Comparison of ENCODE assay signal across 10 mouse cellular contexts in the genomic region with DNA sequence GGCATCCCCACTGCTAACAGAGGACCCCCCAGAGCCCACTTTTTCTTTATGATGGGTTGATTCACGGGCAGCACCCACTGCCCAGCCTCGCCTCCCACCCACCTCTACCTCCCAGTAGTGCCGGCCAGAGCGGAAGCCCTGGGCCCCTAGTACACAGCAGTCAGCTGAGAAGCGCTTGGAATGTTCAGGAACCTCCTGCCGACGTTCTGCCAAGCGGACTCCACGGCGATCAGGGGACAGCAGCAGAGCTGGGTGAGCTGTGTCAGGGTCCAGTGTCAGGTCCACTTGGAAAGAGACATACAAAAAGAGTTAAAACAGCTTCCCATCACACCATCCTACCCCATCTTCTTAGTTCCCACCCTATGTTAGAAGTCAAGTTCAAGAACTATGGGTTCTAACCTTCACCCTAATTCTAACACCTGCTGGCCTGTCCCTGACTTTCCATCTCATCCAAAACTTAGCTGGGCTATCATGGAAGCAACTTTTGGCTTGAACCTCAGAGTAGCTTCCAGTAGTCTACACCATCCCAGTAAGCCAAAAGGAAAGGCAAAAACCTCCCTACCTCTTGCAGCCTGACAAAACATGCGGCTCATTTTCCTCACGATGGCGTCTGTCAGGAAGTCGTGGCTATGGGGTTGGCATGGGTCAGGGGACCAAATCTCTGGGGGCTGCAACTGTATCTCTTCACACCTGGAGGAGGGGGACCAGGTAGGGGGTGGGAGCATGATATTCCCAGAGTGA. TPM values are rescaled to one million over a fixed set of nuclear protein-coding genes. Genes with fewer than 3 reads are reported as not detected.
A peak's percentile ranks its signal among the peaks of the same experiment; 100 is the strongest.
DNase-seq lines count a peak whose midpoint lies in the region; ATAC-seq and TF ChIP-seq lines count a peak whose summit lies in the region.
"Had no signal": no experiment of that assay in that cellular context is flagged by ENCODE, and none has a peak within 500 bp of the region (broad histone marks: within the 10 kb centered on the region; RNA-seq: fewer than 3 reads in every experiment).

No protein-coding gene starts in this region.

- no peaks in the 10 kb centered on the region for H3K27me3 ChIP-seq in hindbrain, embryonic 10.5 days (ENCODE audit: insufficient read depth, poor library complexity, severe bottlenecking)
- H3K27me3 ChIP-seq in hindbrain, embryonic 13.5 days: no peaks in the 10 kb centered on the region
- H3K27me3 ChIP-seq in CH12.LX (replicated peaks): no peaks in the 10 kb centered on the region
- no peaks in the 10 kb centered on the region for H3K27me3 ChIP-seq in forebrain, embryonic 14.5 days (replicated peaks; ENCODE audit: control insufficient read depth, insufficient read depth, low read length)
- H3K27me3 ChIP-seq in liver, embryonic 12.5 days (replicated peaks): no peaks in the 10 kb centered on the region

- TF ChIP-seq EP300 in CH12.LX (IDR thresholded peaks at IDR 0.05; ENCODE audit: low read length): no peak

- no peak for TF ChIP-seq RAD21 in CH12.LX (IDR thresholded peaks at IDR 0.05; ENCODE audit: low read depth, low read length)

- DNase-seq in hindbrain, embryonic 10.5 days (ENCODE audit: low spot score): peak; percentile 25
- DNase-seq in CH12.LX (ENCODE audit: extremely low read depth): no peak
- no peak for DNase-seq in forebrain, embryonic 14.5 days (ENCODE audit: low spot score)
- DNase-seq in urinary bladder, postnatal 4 days (ENCODE audit: low spot score in 2 of 2): no peak
- DNase-seq: gastrocnemius, postnatal 10 days; kidney, postnatal 25 days had no signal

- ATAC-seq in hindbrain, embryonic 13.5 days (ENCODE audit: low FRiP score): no peak
- ATAC-seq in forebrain, embryonic 14.5 days: peak; percentile 27
- ATAC-seq in liver, embryonic 12.5 days: peak; percentile 33
- ATAC-seq in granulocyte monocyte progenitor cell, adult 5-6 weeks (replicated peaks; ENCODE audit: poor library complexity, severe bottlenecking): no peak
- ATAC-seq in inflammation-experienced regulatory T-cells, adult 6 months: no peak

- H3K9ac ChIP-seq in hindbrain, embryonic 13.5 days: no peak overlapping the region
- no peak overlapping the region for H3K9ac ChIP-seq in CH12.LX (ENCODE audit: insufficient read depth, low read depth)
- no peak overlapping the region for H3K9ac ChIP-seq in forebrain, embryonic 14.5 days (ENCODE audit: low read length)
- no peak overlapping the region for H3K9ac ChIP-seq in liver, embryonic 12.5 days

- H3K4me2 ChIP-seq in hindbrain, embryonic 13.5 days: no peak overlapping the region
- H3K4me2 ChIP-seq in CH12.LX (ENCODE audit: insufficient read depth, low read depth, poor library complexity, severe bottlenecking): no peak overlapping the region
- H3K4me2 ChIP-seq in forebrain, embryonic 14.5 days (ENCODE audit: low read length): no peak overlapping the region
- H3K4me2 ChIP-seq in liver, embryonic 12.5 days: no peak overlapping the region

- peak; percentile 53 for TF ChIP-seq POLR2A in CH12.LX (IDR thresholded peaks at IDR 0.05; ENCODE audit: low read depth, low read length)

- peaks cover 20% of the 10 kb centered on the region for H3K79me2 ChIP-seq in CH12.LX (replicated peaks; ENCODE audit: control insufficient read depth, extremely low read depth, insufficient read depth, poor library complexity, severe bottlenecking)

- H3K27ac ChIP-seq in hindbrain, embryonic 10.5 days: no peak overlapping the region
- no peak overlapping the region for H3K27ac ChIP-seq in hindbrain, embryonic 13.5 days
- H3K27ac ChIP-seq in CH12.LX (ENCODE audit: insufficient read depth, low read depth): no peak overlapping the region
- H3K27ac ChIP-seq in forebrain, embryonic 14.5 days (ENCODE audit: low read depth, low read length): no peak overlapping the region
- peak overlapping the region; percentile 52 for H3K27ac ChIP-seq in liver, embryonic 12.5 days

- dilution Hi-C loops in CH12.LX (cut with MboI; ENCODE audit: extremely low pct_ligation_motif_present, extremely low pct_unique_long_range_greater_than_20kb, low sequenced_read_pairs): no loop called here

- no peaks in the 10 kb centered on the region for H3K9me3 ChIP-seq in hindbrain, embryonic 10.5 days
- no peaks in the 10 kb centered on the region for H3K9me3 ChIP-seq in hindbrain, embryonic 13.5 days
- H3K9me3 ChIP-seq in CH12.LX (replicated peaks; ENCODE audit: low read length): no peaks in the 10 kb centered on the region
- H3K9me3 ChIP-seq in forebrain, embryonic 14.5 days (replicated peaks; ENCODE audit: control insufficient read depth, low read length): no peaks in the 10 kb centered on the region
- H3K9me3 ChIP-seq in liver, embryonic 12.5 days (replicated peaks): no peaks in the 10 kb centered on the region

- H3K4me1 ChIP-seq in hindbrain, embryonic 10.5 days (replicated peaks): peaks cover under 1% of the 10 kb centered on the region; the same call in 1 of the 2 replicates
- H3K4me1 ChIP-seq in hindbrain, embryonic 13.5 days (replicated peaks): peaks cover 2% of the 10 kb centered on the region
- peaks cover 10 to 57% of the 10 kb centered on the region in 2 experiments for H3K4me1 ChIP-seq in CH12.LX (ENCODE audit: control insufficient read depth in 1 of 2, insufficient read depth in 2 of 2)
- H3K4me1 ChIP-seq in forebrain, embryonic 14.5 days (ENCODE audit: control insufficient read depth, insufficient read depth, low read length): no peaks in the 10 kb centered on the region
- H3K4me1 ChIP-seq in liver, embryonic 12.5 days: peaks cover 34% of the 10 kb centered on the region

- in situ Hi-C loops in CH12.LX (cut with MboI; ENCODE audit: low pct_ligation_motif_present, low pct_unique_long_range_greater_than_20kb, low sequenced_read_pairs): no loop called here

- H3K36me3 ChIP-seq in hindbrain, embryonic 10.5 days: peaks cover 100% of the 10 kb centered on the region
- H3K36me3 ChIP-seq in hindbrain, embryonic 13.5 days: peaks cover 98% of the 10 kb centered on the region
- H3K36me3 ChIP-seq in CH12.LX (replicated peaks in 1 of 2; ENCODE audit: control insufficient read depth in 1 of 2, insufficient read depth in 1 of 2, low read length in 1 of 2): peaks cover 89 to 98% of the 10 kb centered on the region in 2 experiments
- H3K36me3 ChIP-seq in forebrain, embryonic 14.5 days (ENCODE audit: control insufficient read depth, insufficient read depth, low read length): peaks cover 99% of the 10 kb centered on the region
- peaks cover 100% of the 10 kb centered on the region for H3K36me3 ChIP-seq in liver, embryonic 12.5 days

- no peak overlapping the region for H3K4me3 ChIP-seq in hindbrain, embryonic 10.5 days
- H3K4me3 ChIP-seq in hindbrain, embryonic 13.5 days: no peak overlapping the region
- H3K4me3 ChIP-seq in CH12.LX (replicated peaks in 1 of 3; ENCODE audit: low read depth in 2 of 3, low read length in 2 of 3, poor library complexity in 1 of 3): no peak overlapping the region
- H3K4me3 ChIP-seq in forebrain, embryonic 14.5 days (ENCODE audit: low read depth, low read length): no peak overlapping the region
- no peak overlapping the region for H3K4me3 ChIP-seq in liver, embryonic 12.5 days

- TF ChIP-seq CTCF in CH12.LX (conservative IDR thresholded peaks at IDR 0.05 in 1 of 2, IDR thresholded peaks at IDR 0.05 in 1 of 2; ENCODE audit: low read depth in 2 of 2, low read length in 2 of 2): no peak

- WGBS in hindbrain, embryonic 10.5 days: 75% methylated on average over 14 of the region's 14 CpGs
- 72% methylated on average over 14 of the region's 14 CpGs for WGBS in hindbrain, embryonic 13.5 days
- 71% methylated on average over 14 of the region's 14 CpGs for WGBS in forebrain, embryonic 14.5 days
- WGBS in liver, embryonic 12.5 days (ENCODE audit: insufficient replicate concordance): 52% methylated on average over 14 of the region's 14 CpGs

RNA-seq across cellular contexts. Expression of gene Rack1, which starts 7.6 kb away (rescaled TPM):
- 672 and 778 TPM in 2 replicates for polyA plus RNA-seq in hindbrain, embryonic 10.5 days (2016; fragmentation: Nextera tagmentation; extraction: Ambion mirVana)
- polyA plus RNA-seq in hindbrain, embryonic 13.5 days (2015; fragmentation: Nextera tagmentation; extraction: Ambion mirVana): 444 and 448 TPM in 2 replicates
- total RNA-seq in CH12.LX (2012; rRNA removed): 5,582 and 6,330 TPM in 2 replicates
- 4,885 and 5,265 TPM in 2 replicates for total RNA-seq in CH12.LX (2014; rRNA removed)
- polyA plus RNA-seq in CH12.LX (2012; ENCODE audit: insufficient read length, low read depth): 3,744 and 4,313 TPM in 2 replicates
- 553 and 718 TPM in 2 replicates for polyA plus RNA-seq in forebrain, embryonic 14.5 days (2014; fragmentation: Nextera tagmentation; extraction: Ambion mirVana)
- polyA plus RNA-seq in liver, embryonic 12.5 days (2016; fragmentation: Nextera tagmentation; extraction: Ambion mirVana): 735 and 768 TPM in 2 replicates
- 2,229 and 2,435 TPM in 2 replicates for total RNA-seq in granulocyte monocyte progenitor cell, adult 5-6 weeks (2014; fragmentation: Nextera tagmentation)
- total RNA-seq in granulocyte monocyte progenitor cell, adult 5-6 weeks (2017): 1,577 and 1,773 TPM in 2 replicates
- 1,000 to 10,000 TPM; 1,163 to 1,603 (median 1,351) TPM for polyA plus RNA-seq in inflammation-experienced regulatory T-cells, adult 6 months (2017; shearing (Covaris generic))

RNA-seq across cellular contexts. Expression of gene Trim41, which starts 9.4 kb away (rescaled TPM):
- polyA plus RNA-seq in hindbrain, embryonic 10.5 days (2016; fragmentation: Nextera tagmentation; extraction: Ambion mirVana): 4.5 and 5.1 TPM in 2 replicates
- 7.5 TPM in 2 replicates for polyA plus RNA-seq in hindbrain, embryonic 13.5 days (2015; fragmentation: Nextera tagmentation; extraction: Ambion mirVana)
- 30.2 and 36.0 TPM in 2 replicates for total RNA-seq in CH12.LX (2012; rRNA removed)
- 18.8 and 20.9 TPM in 2 replicates for total RNA-seq in CH12.LX (2014; rRNA removed)
- 51.6 and 63.7 TPM in 2 replicates for polyA plus RNA-seq in CH12.LX (2012; ENCODE audit: insufficient read length, low read depth)
- polyA plus RNA-seq in forebrain, embryonic 14.5 days (2014; fragmentation: Nextera tagmentation; extraction: Ambion mirVana): 3.2 and 4.0 TPM in 2 replicates
- polyA plus RNA-seq in liver, embryonic 12.5 days (2016; fragmentation: Nextera tagmentation; extraction: Ambion mirVana): 2.1 and 2.3 TPM in 2 replicates
- 17.1 and 24.2 TPM in 2 replicates for total RNA-seq in granulocyte monocyte progenitor cell, adult 5-6 weeks (2014; fragmentation: Nextera tagmentation)
- 39.4 and 50.8 TPM in 2 replicates for total RNA-seq in granulocyte monocyte progenitor cell, adult 5-6 weeks (2017)
- polyA plus RNA-seq in inflammation-experienced regulatory T-cells, adult 6 months (2017; shearing (Covaris generic)): 1 to 10 TPM; 2.5 to 4.6 (median 3.3) TPM

RNA-seq across cellular contexts. Expression of gene Trim7, which starts 18.2 kb away (rescaled TPM):
- polyA plus RNA-seq in hindbrain, embryonic 10.5 days (2016; fragmentation: Nextera tagmentation; extraction: Ambion mirVana): 0.26 and 0.30 TPM in 2 replicates
- polyA plus RNA-seq in hindbrain, embryonic 13.5 days (2015; fragmentation: Nextera tagmentation; extraction: Ambion mirVana): 1.0 and 2.8 TPM in 2 replicates
- total RNA-seq in CH12.LX (2012; rRNA removed) (20.8 and 34.6 TPM in 2 replicates), CH12.LX (2014; rRNA removed) (9.2 and 9.5 TPM in 2 replicates)
- 11.6 and 15.1 TPM in 2 replicates for polyA plus RNA-seq in CH12.LX (2012; ENCODE audit: insufficient read length, low read depth)
- polyA plus RNA-seq in forebrain, embryonic 14.5 days (2014; fragmentation: Nextera tagmentation; extraction: Ambion mirVana): 0.61 and 1.3 TPM in 2 replicates
- not detected in 2 replicates for polyA plus RNA-seq in liver, embryonic 12.5 days (2016; fragmentation: Nextera tagmentation; extraction: Ambion mirVana)
- not detected in 2 replicates for total RNA-seq in granulocyte monocyte progenitor cell, adult 5-6 weeks (2014; fragmentation: Nextera tagmentation)
- total RNA-seq in granulocyte monocyte progenitor cell, adult 5-6 weeks (2017): 0.30 and 0.41 TPM in 2 replicates
- 1 to 10 TPM in 2 of 3 experiments, under 1 TPM in 1; 0.58 to 2.1 (median 1.1) TPM for polyA plus RNA-seq in inflammation-experienced regulatory T-cells, adult 6 months (2017; shearing (Covaris generic))

RNA-seq across cellular contexts. Expression of gene Gm12184, which starts 18.7 kb away (rescaled TPM):
- polyA plus RNA-seq in hindbrain, embryonic 10.5 days (2016; fragmentation: Nextera tagmentation; extraction: Ambion mirVana): 3.5 and 4.7 TPM in 2 replicates
- 2.8 and 4.4 TPM in 2 replicates for polyA plus RNA-seq in hindbrain, embryonic 13.5 days (2015; fragmentation: Nextera tagmentation; extraction: Ambion mirVana)
- total RNA-seq in CH12.LX (2012; rRNA removed) (6.8 and 7.1 TPM in 2 replicates), CH12.LX (2014; rRNA removed) (51.6 and 61.0 TPM in 2 replicates)
- 5.6 and 17.1 TPM in 2 replicates for polyA plus RNA-seq in CH12.LX (2012; ENCODE audit: insufficient read length, low read depth)
- 3.5 and 3.6 TPM in 2 replicates for polyA plus RNA-seq in forebrain, embryonic 14.5 days (2014; fragmentation: Nextera tagmentation; extraction: Ambion mirVana)
- polyA plus RNA-seq in liver, embryonic 12.5 days (2016; fragmentation: Nextera tagmentation; extraction: Ambion mirVana): 4.1 and 5.0 TPM in 2 replicates
- 2.9 and 10.5 TPM in 2 replicates for total RNA-seq in granulocyte monocyte progenitor cell, adult 5-6 weeks (2014; fragmentation: Nextera tagmentation)
- 14.2 and 35.9 TPM in 2 replicates for total RNA-seq in granulocyte monocyte progenitor cell, adult 5-6 weeks (2017)
- polyA plus RNA-seq in inflammation-experienced regulatory T-cells, adult 6 months (2017; shearing (Covaris generic)): 1 to 10 TPM; 1.3 to 2.8 (median 2.5) TPM

Comparison
In these comparisons a context has a peak if more than half of its experiments do, and no peak if none do; other contexts are left out.
1. ATAC-seq: peak in forebrain, embryonic 14.5 days (single experiment) and liver, embryonic 12.5 days (single experiment); none in hindbrain, embryonic 13.5 days (single experiment), granulocyte monocyte progenitor cell, adult 5-6 weeks (single experiment) and inflammation-experienced regulatory T-cells, adult 6 months (single experiment).